Mouse (Mus musculus): Measurements from ENCODE around the gene 4930469K13Rik. TPM values are rescaled to one million over a fixed set of nuclear protein-coding genes. Genes with fewer than 3 reads are reported as not detected.

4930469K13Rik gene
- polyA plus RNA-seq, 1 experiment from 2014 or later = not detected

GRCm38 (mm10) chr11:34010133-34010858, 88.1 kb downstream of the 4930469K13Rik start:
- H3K4me1 ChIP-seq (ENCODE audit: control insufficient read depth, insufficient read depth, low read length) = 0 out of 2 replicates have a peak, but pooled peaks cover 2% of the 10 kb centered on the region
- no peak; the same call in 1 of the 2 replicates for ATAC-seq
- H3K9ac ChIP-seq (ENCODE audit: low read depth, low read length) = no peak overlapping the region
- H3K4me3 ChIP-seq (ENCODE audit: low read depth, low read length) = no peak overlapping the region
- no peaks in the 10 kb centered on the region for H3K9me3 ChIP-seq (replicated peaks; ENCODE audit: control insufficient read depth, low read length, poor library complexity, severe bottlenecking)
- WGBS = 79% methylated on average over 7 of the region's 7 CpGs
- H3K27ac ChIP-seq (ENCODE audit: low read length) = no peak overlapping the region; the same call in 1 of the 2 replicates
- no peaks in the 10 kb centered on the region for H3K27me3 ChIP-seq (ENCODE audit: control insufficient read depth, insufficient read depth, low read depth, low read length)
- H3K4me2 ChIP-seq (ENCODE audit: low read length) = no peak overlapping the region
- H3K36me3 ChIP-seq (ENCODE audit: control insufficient read depth, insufficient read depth, low read length) = no peaks in the 10 kb centered on the region

- H3K4me3 ChIP-seq (ENCODE audit: low read depth, low read length) = no peak overlapping the region
- H3K36me3 ChIP-seq (ENCODE audit: control insufficient read depth, insufficient read depth, low read length) = no peaks in the 10 kb centered on the region
- no peaks in the 10 kb centered on the region for H3K9me3 ChIP-seq (replicated peaks; ENCODE audit: control insufficient read depth, low read length, poor library complexity, severe bottlenecking)
- H3K4me2 ChIP-seq (ENCODE audit: low read length) = no peak overlapping the region
- H3K27me3 ChIP-seq (ENCODE audit: control insufficient read depth, insufficient read depth, low read depth, low read length) = no peaks in the 10 kb centered on the region
- no peak overlapping the region for H3K9ac ChIP-seq (ENCODE audit: low read depth, low read length)
- H3K4me1 ChIP-seq (ENCODE audit: control insufficient read depth, insufficient read depth, low read length) = 0 out of 2 replicates have a peak, but pooled peaks cover 2% of the 10 kb centered on the region
- H3K27ac ChIP-seq (ENCODE audit: low read length) = no peak overlapping the region
- ATAC-seq = no peak
- WGBS = 80% methylated on average over 12 of the region's 12 CpGs
Observed at GRCm38 (mm10) chr11:34009316-34010087, 88.9 kb downstream of the 4930469K13Rik start.

GRCm38 (mm10) chr11:34008702-34009101, 89.7 kb downstream of the 4930469K13Rik start:
- H3K4me1 ChIP-seq (ENCODE audit: control insufficient read depth, insufficient read depth, low read length) = 0 out of 2 replicates have a peak, but pooled peaks cover 2% of the 10 kb centered on the region
- 44% methylated on average over 9 of the region's 9 CpGs for WGBS
- no peaks in the 10 kb centered on the region for H3K9me3 ChIP-seq (replicated peaks; ENCODE audit: control insufficient read depth, low read length, poor library complexity, severe bottlenecking)
- no peak overlapping the region for H3K9ac ChIP-seq (ENCODE audit: low read depth, low read length)
- H3K36me3 ChIP-seq (ENCODE audit: control insufficient read depth, insufficient read depth, low read length) = no peaks in the 10 kb centered on the region
- peak; percentile 53; the same call in 1 of the 2 replicates for ATAC-seq
- no peak overlapping the region for H3K4me2 ChIP-seq (ENCODE audit: low read length)
- no peak overlapping the region for H3K4me3 ChIP-seq (ENCODE audit: low read depth, low read length)
- H3K27me3 ChIP-seq (ENCODE audit: control insufficient read depth, insufficient read depth, low read depth, low read length) = no peaks in the 10 kb centered on the region
- H3K27ac ChIP-seq (ENCODE audit: low read length) = no peak overlapping the region

- H3K27ac ChIP-seq (ENCODE audit: low read length) = no peak overlapping the region
- no peaks in the 10 kb centered on the region for H3K27me3 ChIP-seq (ENCODE audit: control insufficient read depth, insufficient read depth, low read depth, low read length)
- no peak overlapping the region for H3K4me3 ChIP-seq (ENCODE audit: low read depth, low read length)
- no peaks in the 10 kb centered on the region for H3K9me3 ChIP-seq (replicated peaks; ENCODE audit: control insufficient read depth, low read length, poor library complexity, severe bottlenecking)
- 0 out of 2 replicates have a peak, but pooled peaks cover 2% of the 10 kb centered on the region for H3K4me1 ChIP-seq (ENCODE audit: control insufficient read depth, insufficient read depth, low read length)
- ATAC-seq = no peak
- H3K36me3 ChIP-seq (ENCODE audit: control insufficient read depth, insufficient read depth, low read length) = no peaks in the 10 kb centered on the region
- 89% methylated on average over 11 of the region's 11 CpGs for WGBS
- H3K4me2 ChIP-seq (ENCODE audit: low read length) = no peak overlapping the region
- H3K9ac ChIP-seq (ENCODE audit: low read depth, low read length) = no peak overlapping the region
Observed at GRCm38 (mm10) chr11:34008214-34008613, 90.1 kb downstream of the 4930469K13Rik start.

- no peak for ATAC-seq
- no peaks in the 10 kb centered on the region for H3K9me3 ChIP-seq (replicated peaks; ENCODE audit: control insufficient read depth, low read length, poor library complexity, severe bottlenecking)
- WGBS = 92% methylated on average over 2 of the region's 2 CpGs
Observed at GRCm38 (mm10) chr11:34007616-34008015, 90.7 kb downstream of the 4930469K13Rik start.

GRCm38 (mm10) chr11:34002593-34002965, 95.8 kb downstream of the 4930469K13Rik start:
- Histone ChIP-seq H3K27me3 (ENCODE audit: control insufficient read depth, insufficient read depth, low read depth, low read length) (no peaks in the 10 kb centered on the region), H3K9ac (ENCODE audit: low read depth, low read length) (no peak overlapping the region), H3K4me3 (ENCODE audit: low read depth, low read length) (no peak overlapping the region), H3K27ac (ENCODE audit: low read length) (no peak overlapping the region), H3K4me1 (ENCODE audit: control insufficient read depth, insufficient read depth, low read length) (0 out of 2 replicates have a peak, but pooled peaks cover 3% of the 10 kb centered on the region), H3K9me3 (replicated peaks; ENCODE audit: control insufficient read depth, low read length, poor library complexity, severe bottlenecking) (no peaks in the 10 kb centered on the region), H3K4me2 (ENCODE audit: low read length) (no peak overlapping the region), H3K36me3 (ENCODE audit: control insufficient read depth, insufficient read depth, low read length) (no peaks in the 10 kb centered on the region)
- no peak for ATAC-seq
- WGBS = 77% methylated on average over 5 of the region's 5 CpGs

More at GRCm38 (mm10) chr11:34007616-34008015, 90.7 kb downstream of the 4930469K13Rik start:
- 0 out of 2 replicates have a peak, but pooled peaks cover 2% of the 10 kb centered on the region for H3K4me1 ChIP-seq (ENCODE audit: control insufficient read depth, insufficient read depth, low read length)
- no peak overlapping the region for H3K4me3 ChIP-seq (ENCODE audit: low read depth, low read length)
- no peaks in the 10 kb centered on the region for H3K36me3 ChIP-seq (ENCODE audit: control insufficient read depth, insufficient read depth, low read length)
- no peak overlapping the region for H3K4me2 ChIP-seq (ENCODE audit: low read length)
- no peaks in the 10 kb centered on the region for H3K27me3 ChIP-seq (ENCODE audit: control insufficient read depth, insufficient read depth, low read depth, low read length)
- no peak overlapping the region for H3K9ac ChIP-seq (ENCODE audit: low read depth, low read length)
- no peak overlapping the region for H3K27ac ChIP-seq (ENCODE audit: low read length)

- WGBS = 11% methylated on average over 5 of the region's 5 CpGs
- Histone ChIP-seq H3K9me3 (replicated peaks; ENCODE audit: control insufficient read depth, low read length, poor library complexity, severe bottlenecking) (no peaks in the 10 kb centered on the region), H3K4me1 (ENCODE audit: control insufficient read depth, insufficient read depth, low read length) (0 out of 2 replicates have a peak, but pooled peaks cover 3% of the 10 kb centered on the region), H3K9ac (ENCODE audit: low read depth, low read length) (no peak overlapping the region), H3K27ac (ENCODE audit: low read length) (no peak overlapping the region), H3K27me3 (ENCODE audit: control insufficient read depth, insufficient read depth, low read depth, low read length) (no peaks in the 10 kb centered on the region), H3K4me2 (ENCODE audit: low read length) (no peak overlapping the region), H3K4me3 (ENCODE audit: low read depth, low read length) (no peak overlapping the region), H3K36me3 (ENCODE audit: control insufficient read depth, insufficient read depth, low read length) (no peaks in the 10 kb centered on the region)
- ATAC-seq = no peak
Observed at GRCm38 (mm10) chr11:34001938-34002592, 96.3 kb downstream of the 4930469K13Rik start.

GRCm38 (mm10) chr11:34000416-34000815, 97.9 kb downstream of the 4930469K13Rik start:
- H3K9ac ChIP-seq (ENCODE audit: low read depth, low read length) = no peak overlapping the region
- H3K36me3 ChIP-seq (ENCODE audit: control insufficient read depth, insufficient read depth, low read length) = no peaks in the 10 kb centered on the region
- no peak overlapping the region for H3K4me2 ChIP-seq (ENCODE audit: low read length)
- no peaks in the 10 kb centered on the region for H3K9me3 ChIP-seq (replicated peaks; ENCODE audit: control insufficient read depth, low read length, poor library complexity, severe bottlenecking)
- no peak for ATAC-seq
- no peaks in the 10 kb centered on the region for H3K27me3 ChIP-seq (ENCODE audit: control insufficient read depth, insufficient read depth, low read depth, low read length)
- no peak overlapping the region for H3K27ac ChIP-seq (ENCODE audit: low read length)
- 0 out of 2 replicates have a peak, but pooled peaks cover 3% of the 10 kb centered on the region for H3K4me1 ChIP-seq (ENCODE audit: control insufficient read depth, insufficient read depth, low read length)
- H3K4me3 ChIP-seq (ENCODE audit: low read depth, low read length) = no peak overlapping the region
- WGBS = 78% methylated on average over 3 of the region's 3 CpGs

Data from midbrain, embryonic 16.5 days (tissue).